Mouse (Mus musculus) limb, embryonic 12.5 days (tissue): ENCODE measurements around the gene Fuca1. TPM values are rescaled to one million over a fixed set of nuclear protein-coding genes. Genes with fewer than 3 reads are reported as not detected.
A peak's percentile ranks its signal among the peaks of the same experiment; 100 is the strongest.
"Not testable (repeated sequence)": the region's sequence is repeated elsewhere in the genome, so short reads cannot be mapped to it uniquely, and the experiment has no call there.

ENCODE experiments used
- ATAC-seq: fragments of 200-750 bp; cut with Nextera tagmentation; 2 replicates; pipeline ENCODE4 v1.8.0; 2017; ENCODE audit warnings: low read depth, moderate TSS enrichment; ENCODE audit not compliant: insufficient number of reproducible peaks, insufficient read depth, low FRiP score, low TSS enrichment
- H3K27ac ChIP-seq: fragments of 300-500 bp; sonication (generic); 2 replicates; pipeline ENCODE4 v1.5.1; 2016; ENCODE audit warnings: mild to moderate bottlenecking, moderate library complexity
- H3K27me3 ChIP-seq: fragments of 300-500 bp; sonication (generic); 2 replicates; pipeline ENCODE4 v1.6.1; 2016; ENCODE audit warnings: mild to moderate bottlenecking, moderate library complexity
- H3K36me3 ChIP-seq: fragments of 300-500 bp; sonication (generic); 2 replicates; pipeline ENCODE4 v1.6.1; 2016; ENCODE audit warnings: mild to moderate bottlenecking, moderate library complexity
- H3K4me1 ChIP-seq: fragments of 300-500 bp; sonication (generic); replicated peaks from 2 replicates; pipeline ENCODE4 v1.6.1; 2016
- H3K4me2 ChIP-seq: fragments of 300-500 bp; sonication (generic); 2 replicates; pipeline ENCODE4 v1.6.1; 2016; ENCODE audit warnings: mild to moderate bottlenecking, moderate library complexity
- H3K4me3 ChIP-seq: fragments of 300-500 bp; sonication (generic); replicated peaks from 2 replicates; pipeline ENCODE4 v1.5.1; 2016; ENCODE audit warnings: mild to moderate bottlenecking
- H3K9ac ChIP-seq: fragments of 300-500 bp; sonication (generic); replicated peaks from 2 replicates; pipeline ENCODE4 v1.6.1; 2016; ENCODE audit warnings: mild to moderate bottlenecking, moderate library complexity
- H3K9me3 ChIP-seq: fragments of 300-500 bp; sonication (generic); 2 replicates; pipeline ENCODE4 v1.6.1; 2016; ENCODE audit warnings: mild to moderate bottlenecking, moderate library complexity
- WGBS: fragments of 180-500 bp; shearing (Covaris S2); methylation state at CpG from one replicate; pipeline ENCODE4 v1.1.7; 2016; 5-methylcytosine and 5-hydroxymethylcytosine counted together
- polyA plus RNA-seq: library from polyadenylated mRNA; unstranded; fragments of >200 nt; fragmentation: Nextera tagmentation; extraction: Ambion mirVana; gene quantifications from 2 replicates; pipeline ENCODE4 v1.2.1, GENCODE M21; 2016

Gene Fuca1
- polyA plus RNA-seq, 1 experiment from 2014 or later: 47.0 TPM

DNA sequence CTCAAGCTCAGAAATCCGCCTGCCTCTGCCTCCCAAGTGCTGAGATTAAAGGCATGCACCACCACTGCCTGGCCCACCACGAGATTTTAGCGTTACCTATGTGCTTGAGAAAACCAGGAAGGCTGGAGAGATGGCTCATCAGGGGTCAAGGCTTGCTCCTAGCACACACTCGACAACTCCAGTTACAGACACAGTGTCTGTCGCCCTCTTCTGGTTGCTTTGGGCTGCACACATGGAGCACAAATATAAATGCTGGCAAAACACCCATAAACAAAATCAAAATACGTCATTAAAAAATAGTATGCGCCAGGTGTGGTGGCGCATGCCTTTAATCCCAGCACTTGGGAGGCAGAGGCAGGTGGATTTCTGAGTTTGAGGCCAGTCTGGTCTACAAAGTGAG lies 20.5 kb downstream of the Fuca1 start:
- not testable (repeated sequence) for H3K4me3 ChIP-seq, H3K4me2 ChIP-seq, H3K4me1 ChIP-seq, H3K27ac ChIP-seq, H3K9me3 ChIP-seq, H3K9ac ChIP-seq, ATAC-seq, H3K27me3 ChIP-seq
- 83% methylated on average over 8 of the region's 8 CpGs for WGBS
- peaks cover 26% of the 10 kb centered on the region for H3K36me3 ChIP-seq

DNA sequence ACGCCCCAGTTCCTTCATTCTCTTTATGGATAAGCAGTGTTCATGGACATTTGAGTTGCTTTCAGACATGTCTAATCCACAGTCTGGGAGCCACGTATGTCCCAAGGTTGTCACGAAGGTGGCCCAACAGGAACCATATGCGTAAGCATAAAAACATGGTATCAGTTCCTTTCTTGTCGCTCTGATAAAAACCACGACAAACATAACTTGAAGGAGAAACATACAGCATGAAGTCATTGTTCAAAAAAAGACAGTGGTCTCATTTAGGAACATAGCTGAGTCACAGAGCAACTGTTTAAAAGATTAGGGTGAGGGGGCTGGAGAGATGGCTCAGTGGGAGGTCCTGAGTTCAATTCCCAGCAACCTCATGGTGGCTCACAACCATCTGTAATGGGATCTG lies 21.7 kb downstream of the Fuca1 start:
- no peak for ATAC-seq
- Histone ChIP-seq H3K4me1 (0 out of 2 replicates have a peak, but pooled peaks cover 7% of the 10 kb centered on the region), H3K27ac (no peak overlapping the region), H3K27me3 (no peaks in the 10 kb centered on the region), H3K4me3 (no peak overlapping the region), H3K9me3 (peaks cover 3% of the 10 kb centered on the region; the same call in 1 of the 2 replicates), H3K9ac (no peak overlapping the region), H3K4me2 (no peak overlapping the region), H3K36me3 (peaks cover 23% of the 10 kb centered on the region)
- WGBS: 90% methylated on average over 6 of the region's 6 CpGs

DNA sequence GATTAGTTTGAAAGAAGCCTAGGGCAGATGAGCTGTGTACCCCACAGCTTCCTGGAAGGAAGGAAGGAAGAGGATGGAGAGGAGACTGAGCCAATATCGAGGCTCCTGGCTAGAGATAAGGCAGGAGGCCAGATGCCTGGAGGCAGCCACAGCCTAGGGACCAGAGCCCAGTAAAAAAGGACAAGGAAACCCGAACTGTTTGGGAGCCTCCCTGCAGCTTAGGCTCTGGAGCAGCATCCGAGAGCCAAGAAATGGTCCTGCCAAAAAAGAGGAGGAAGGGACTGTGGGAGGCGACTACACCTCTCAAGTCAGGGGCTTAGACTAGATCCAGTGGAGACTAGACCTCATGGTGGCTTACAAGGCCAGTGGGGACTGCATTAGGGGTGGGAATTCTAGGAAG lies 22.9 kb downstream of the Fuca1 start:
- Histone ChIP-seq H3K4me2 (no peak overlapping the region), H3K9ac (no peak overlapping the region), H3K9me3 (peaks cover 3% of the 10 kb centered on the region; the same call in 1 of the 2 replicates), H3K4me1 (0 out of 2 replicates have a peak, but pooled peaks cover 12% of the 10 kb centered on the region), H3K27me3 (no peaks in the 10 kb centered on the region), H3K4me3 (no peak overlapping the region), H3K27ac (no peak overlapping the region), H3K36me3 (peaks cover 22% of the 10 kb centered on the region)
- ATAC-seq: no peak
- 62% methylated on average over 4 of the region's 4 CpGs for WGBS

GRCm38 (mm10) chr4:135945706-135946105 lies 25.2 kb downstream of the Fuca1 start:
- peaks cover 11% of the 10 kb centered on the region for H3K36me3 ChIP-seq
- 0 out of 2 replicates have a peak, but pooled peaks cover 12% of the 10 kb centered on the region for H3K4me1 ChIP-seq
- 78% methylated on average over 10 of the region's 10 CpGs for WGBS
- H3K9ac ChIP-seq: peak overlapping the region; percentile 79; the same call in 1 of the 2 replicates
- peak overlapping the region; percentile 84 for H3K4me2 ChIP-seq
- no peak for ATAC-seq
- H3K4me3 ChIP-seq: peak overlapping the region; percentile 85
- no peak overlapping the region for H3K27ac ChIP-seq
- no peaks in the 10 kb centered on the region for H3K27me3 ChIP-seq
- peaks cover 3% of the 10 kb centered on the region; the same call in 1 of the 2 replicates for H3K9me3 ChIP-seq

DNA sequence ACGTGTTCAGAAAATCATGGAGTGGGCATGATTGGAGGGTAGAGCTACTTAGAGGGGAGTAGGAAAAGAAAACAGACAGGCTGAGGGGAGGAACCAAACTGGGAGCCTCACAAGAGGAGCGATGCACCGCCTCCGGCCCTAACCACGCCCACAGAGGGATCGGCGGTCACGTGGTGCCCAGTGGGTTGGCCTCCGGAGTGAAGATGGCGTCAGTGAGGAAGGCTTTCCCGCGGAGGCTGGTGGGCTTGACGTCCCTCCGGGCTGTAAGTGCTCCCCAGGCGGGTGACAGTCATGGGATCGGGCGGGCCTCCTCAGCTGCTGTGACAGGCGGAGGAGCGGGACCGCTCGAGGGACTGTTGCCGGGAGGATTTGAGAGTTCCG lies 25.7 kb downstream of the Fuca1 start, which contains the start of gene Hmgcl:
Hmgcl (plus strand) TSS at position 171 of the 381 bp plus-strand sequence.
- ATAC-seq: peak; percentile 87
- Histone ChIP-seq H3K27ac (no peak within 1 kb of the TSS), H3K27me3 (no peaks in the 10 kb centered on the region), H3K4me3 (peak within 1 kb of the TSS; percentile 85), H3K4me2 (peak within 1 kb of the TSS; percentile 84), H3K4me1 (0 out of 2 replicates have a peak, but pooled peaks cover 12% of the 10 kb centered on the region), H3K9ac (peak within 1 kb of the TSS; percentile 79), H3K9me3 (0 out of 2 replicates have a peak, but pooled peaks cover under 1% of the 10 kb centered on the region), H3K36me3 (peaks cover 12% of the 10 kb centered on the region)
- under 1% methylated on average over 23 of the region's 23 CpGs for WGBS

- H3K36me3 ChIP-seq: peaks cover 17% of the 10 kb centered on the region
- H3K9ac ChIP-seq: peak overlapping the region; percentile 79
- 0 out of 2 replicates have a peak, but pooled peaks cover 12% of the 10 kb centered on the region for H3K4me1 ChIP-seq
- no peaks in the 10 kb centered on the region for H3K27me3 ChIP-seq
- WGBS: 1% methylated on average over 28 of the region's 28 CpGs
- H3K9me3 ChIP-seq: 0 out of 2 replicates have a peak, but pooled peaks cover 3% of the 10 kb centered on the region
- no peak overlapping the region for H3K27ac ChIP-seq
- H3K4me2 ChIP-seq: peak overlapping the region; percentile 84
- ATAC-seq: no peak; the same call in 1 of the 2 replicates
- H3K4me3 ChIP-seq: peak overlapping the region; percentile 85
Observed at GRCm38 (mm10) chr4:135946659-135947301, 26.2 kb downstream of the Fuca1 start.

DNA sequence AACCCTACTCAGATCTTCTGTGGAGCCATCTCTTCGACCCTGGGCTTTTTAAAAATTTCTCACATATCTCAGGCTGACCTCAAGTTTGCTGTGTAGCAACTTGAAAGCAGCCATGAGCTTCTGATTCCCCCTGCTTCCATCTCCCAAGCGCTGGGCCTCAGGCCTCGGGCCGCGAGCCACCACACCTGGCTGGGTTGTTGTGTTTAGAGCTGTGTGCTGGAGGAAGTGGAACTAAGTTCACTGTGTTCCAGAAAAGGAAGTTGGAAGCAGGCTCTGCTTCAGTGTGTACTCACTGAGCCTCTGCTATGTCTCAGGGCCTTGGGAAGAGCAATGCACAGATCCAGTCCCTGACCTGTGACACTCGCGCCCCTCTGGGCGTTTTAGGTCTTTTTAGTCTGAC lies 27.6 kb downstream of the Fuca1 start:
- Histone ChIP-seq H3K4me2 (no peak overlapping the region), H3K27me3 (no peaks in the 10 kb centered on the region), H3K9me3 (0 out of 2 replicates have a peak, but pooled peaks cover 3% of the 10 kb centered on the region), H3K4me3 (no peak overlapping the region), H3K36me3 (peaks cover 28% of the 10 kb centered on the region), H3K27ac (no peak overlapping the region), H3K4me1 (0 out of 2 replicates have a peak, but pooled peaks cover 12% of the 10 kb centered on the region), H3K9ac (no peak overlapping the region)
- no peak for ATAC-seq
- WGBS: 94% methylated on average over 8 of the region's 8 CpGs

GRCm38 (mm10) chr4:135949475-135949874 lies 28.9 kb downstream of the Fuca1 start:
- 93% methylated on average over 10 of the region's 10 CpGs for WGBS
- no peak for ATAC-seq
- H3K27ac ChIP-seq: no peak overlapping the region

GRCm38 (mm10) chr4:135949911-135950310 lies 29.4 kb downstream of the Fuca1 start:
- Histone ChIP-seq H3K4me3 (no peak overlapping the region), H3K27ac (no peak overlapping the region), H3K27me3 (no peaks in the 10 kb centered on the region), H3K4me1 (0 out of 2 replicates have a peak, but pooled peaks cover 12% of the 10 kb centered on the region), H3K9me3 (0 out of 2 replicates have a peak, but pooled peaks cover 3% of the 10 kb centered on the region), H3K9ac (no peak overlapping the region), H3K4me2 (no peak overlapping the region), H3K36me3 (peaks cover 33% of the 10 kb centered on the region)
- no peak for ATAC-seq
- 78% methylated on average over 6 of the region's 6 CpGs for WGBS

More at GRCm38 (mm10) chr4:135949475-135949874, 28.9 kb downstream of the Fuca1 start:
- H3K4me3 ChIP-seq: no peak overlapping the region
- no peaks in the 10 kb centered on the region for H3K27me3 ChIP-seq
- no peak overlapping the region for H3K9ac ChIP-seq
- peaks cover 30% of the 10 kb centered on the region for H3K36me3 ChIP-seq
- no peak overlapping the region for H3K4me2 ChIP-seq
- H3K9me3 ChIP-seq: 0 out of 2 replicates have a peak, but pooled peaks cover 3% of the 10 kb centered on the region
- 0 out of 2 replicates have a peak, but pooled peaks cover 12% of the 10 kb centered on the region for H3K4me1 ChIP-seq

GRCm38 (mm10) chr4:135950365-135950764 lies 29.8 kb downstream of the Fuca1 start:
- no peak overlapping the region for H3K27ac ChIP-seq
- peaks cover 36% of the 10 kb centered on the region for H3K36me3 ChIP-seq
- ATAC-seq: no peak
- no peak overlapping the region for H3K4me3 ChIP-seq
- 93% methylated on average over 6 of the region's 6 CpGs for WGBS
- H3K9ac ChIP-seq: no peak overlapping the region
- 0 out of 2 replicates have a peak, but pooled peaks cover 3% of the 10 kb centered on the region for H3K9me3 ChIP-seq
- H3K27me3 ChIP-seq: no peaks in the 10 kb centered on the region
- H3K4me2 ChIP-seq: no peak overlapping the region
- H3K4me1 ChIP-seq: 0 out of 2 replicates have a peak, but pooled peaks cover 12% of the 10 kb centered on the region

DNA sequence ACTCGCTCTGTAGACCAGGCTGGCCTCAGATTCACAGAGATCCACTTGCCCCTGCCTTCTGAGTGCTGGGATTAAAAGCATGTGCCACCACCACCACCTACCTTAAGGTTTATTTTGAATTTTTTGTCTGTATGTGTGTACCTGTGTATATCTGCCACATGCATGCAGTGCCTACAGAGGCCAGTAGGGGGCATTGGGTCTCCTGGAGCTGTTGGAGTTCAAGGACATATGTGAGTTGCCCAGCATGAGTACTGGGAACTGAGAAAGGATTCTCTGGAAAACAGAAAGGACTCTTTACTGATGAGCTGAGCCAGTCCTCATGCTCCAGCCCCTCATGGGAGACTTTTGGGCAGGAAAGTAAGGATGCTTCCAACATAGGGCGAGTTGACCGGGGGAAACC lies 31.0 kb downstream of the Fuca1 start:
- 0 out of 2 replicates have a peak, but pooled peaks cover 3% of the 10 kb centered on the region for H3K9me3 ChIP-seq
- no peak overlapping the region for H3K4me3 ChIP-seq
- H3K9ac ChIP-seq: no peak overlapping the region
- H3K36me3 ChIP-seq: peaks cover 48% of the 10 kb centered on the region
- 90% methylated on average over 3 of the region's 3 CpGs for WGBS
- H3K27me3 ChIP-seq: no peaks in the 10 kb centered on the region
- H3K4me2 ChIP-seq: no peak overlapping the region
- H3K4me1 ChIP-seq: 0 out of 2 replicates have a peak, but pooled peaks cover 9% of the 10 kb centered on the region
- H3K27ac ChIP-seq: no peak overlapping the region
- ATAC-seq: no peak
